Mouse (Mus musculus) intestine, embryonic 16.5 days (tissue): ENCODE measurements around the gene Zic2. TPM values are rescaled to one million over a fixed set of nuclear protein-coding genes. Genes with fewer than 3 reads are reported as not detected.

ENCODE experiments used
- ATAC-seq: fragments of 200-750 bp; cut with Nextera tagmentation; 2 replicates; pipeline ENCODE4 v1.8.0; 2017; ENCODE audit warnings: moderate TSS enrichment, moderate library complexity
- H3K27ac ChIP-seq: fragments of 300-500 bp; sonication (generic); 2 replicates; pipeline ENCODE4 v1.5.1; 2014; ENCODE audit warnings: mild to moderate bottlenecking, low read length
- H3K27me3 ChIP-seq: fragments of 300-500 bp; sonication (generic); replicated peaks from 2 replicates; pipeline ENCODE4 v1.6.1; 2014; ENCODE audit warnings: low read length, control low read depth, mixed read lengths; ENCODE audit not compliant: control insufficient read depth, insufficient read depth
- H3K36me3 ChIP-seq: fragments of 300-500 bp; sonication (generic); 2 replicates; pipeline ENCODE4 v1.6.1; 2014; ENCODE audit warnings: low read length, control low read depth; ENCODE audit not compliant: control insufficient read depth, insufficient read depth
- H3K4me1 ChIP-seq: fragments of 300-500 bp; sonication (generic); 2 replicates; pipeline ENCODE4 v1.6.1; 2014; ENCODE audit warnings: low read length, control low read depth, mixed read lengths; ENCODE audit not compliant: control insufficient read depth, insufficient read depth
- H3K4me2 ChIP-seq: fragments of 300-500 bp; sonication (generic); 2 replicates; pipeline ENCODE4 v1.6.1; 2014; ENCODE audit warnings: low read depth, low read length, control low read depth
- H3K4me3 ChIP-seq: fragments of 300-500 bp; sonication (generic); 2 replicates; pipeline ENCODE4 v1.5.1; 2014; ENCODE audit warnings: mild to moderate bottlenecking, low read length
- H3K9ac ChIP-seq: fragments of 300-500 bp; sonication (generic); 2 replicates; pipeline ENCODE4 v1.6.1; 2014; ENCODE audit warnings: low read depth, low read length
- H3K9me3 ChIP-seq: fragments of 300-500 bp; sonication (generic); 2 replicates; pipeline ENCODE4 v1.6.1; 2016; ENCODE audit warnings: low read length, control low read depth; ENCODE audit not compliant: control insufficient read depth
- WGBS: fragments of 180-500 bp; shearing (Covaris S2); extraction: QIAGEN DNeasy Blood & Tissue Kit; methylation state at CpG from one replicate; pipeline ENCODE4 v1.1.7; 2014; 5-methylcytosine and 5-hydroxymethylcytosine counted together
- polyA plus RNA-seq: library from polyadenylated mRNA; unstranded; fragments of >200 nt; fragmentation: Nextera tagmentation; extraction: Ambion mirVana; gene quantifications from 2 replicates; pipeline ENCODE4 v1.2.1, GENCODE M21; 2015

Gene Zic2
- polyA plus RNA-seq, 1 experiment from 2014 or later, result not detected

- Histone ChIP-seq H3K27ac (no peak overlapping the region), H3K36me3 (no peaks in the 10 kb centered on the region), H3K4me2 (no peak overlapping the region), H3K9me3 (no peaks in the 10 kb centered on the region), H3K9ac (no peak overlapping the region), H3K4me1 (no peaks in the 10 kb centered on the region), H3K27me3 (peaks cover 83% of the 10 kb centered on the region), H3K4me3 (no peak overlapping the region)
- ATAC-seq, result no peak
- WGBS, result 6% methylated on average over 15 of the region's 15 CpGs
These were observed 5.9 kb downstream of the Zic2 start for GRCm38 (mm10) chr14:122481181-122481580.

GRCm38 (mm10) chr14:122482081-122483023 is 7.1 kb downstream of the Zic2 start:
- Histone ChIP-seq H3K9me3 (no peaks in the 10 kb centered on the region), H3K27me3 (peaks cover 75% of the 10 kb centered on the region), H3K4me1 (no peaks in the 10 kb centered on the region), H3K9ac (no peak overlapping the region), H3K4me3 (no peak overlapping the region), H3K4me2 (no peak overlapping the region), H3K36me3 (no peaks in the 10 kb centered on the region), H3K27ac (no peak overlapping the region)
- WGBS, result 2% methylated on average over 38 of the region's 38 CpGs
- ATAC-seq, result no peak

GRCm38 (mm10) chr14:122483024-122483385 is 7.8 kb downstream of the Zic2 start:
- H3K27me3 ChIP-seq, result peaks cover 72% of the 10 kb centered on the region
- H3K4me3 ChIP-seq, result no peak overlapping the region
- no peaks in the 10 kb centered on the region for H3K9me3 ChIP-seq
- H3K9ac ChIP-seq, result no peak overlapping the region
- no peak overlapping the region for H3K27ac ChIP-seq
- ATAC-seq, result no peak
- WGBS, result 6% methylated on average over 5 of the region's 5 CpGs
- H3K36me3 ChIP-seq, result no peaks in the 10 kb centered on the region
- no peak overlapping the region for H3K4me2 ChIP-seq
- no peaks in the 10 kb centered on the region for H3K4me1 ChIP-seq

- Histone ChIP-seq H3K27me3 (peaks cover 64% of the 10 kb centered on the region), H3K9ac (no peak overlapping the region), H3K4me2 (no peak overlapping the region), H3K27ac (no peak overlapping the region), H3K4me1 (no peaks in the 10 kb centered on the region), H3K36me3 (no peaks in the 10 kb centered on the region), H3K4me3 (no peak overlapping the region), H3K9me3 (no peaks in the 10 kb centered on the region)
- WGBS, result 3% methylated on average over 18 of the region's 18 CpGs
- ATAC-seq, result no peak
These were observed 8.6 kb downstream of the Zic2 start for GRCm38 (mm10) chr14:122483556-122484421.

GRCm38 (mm10) chr14:122484458-122484843 is 9.2 kb downstream of the Zic2 start:
- ATAC-seq, result no peak
- H3K36me3 ChIP-seq, result no peaks in the 10 kb centered on the region
- H3K4me2 ChIP-seq, result no peak overlapping the region
- H3K9ac ChIP-seq, result no peak overlapping the region
- H3K9me3 ChIP-seq, result no peaks in the 10 kb centered on the region
- H3K27ac ChIP-seq, result no peak overlapping the region
- H3K27me3 ChIP-seq, result peaks cover 61% of the 10 kb centered on the region
- 0% methylated on average over 4 of the region's 4 CpGs for WGBS
- no peak overlapping the region for H3K4me3 ChIP-seq
- no peaks in the 10 kb centered on the region for H3K4me1 ChIP-seq

- Histone ChIP-seq H3K36me3 (no peaks in the 10 kb centered on the region), H3K4me2 (no peak overlapping the region), H3K27me3 (peaks cover 64% of the 10 kb centered on the region), H3K4me1 (no peaks in the 10 kb centered on the region), H3K9ac (no peak overlapping the region), H3K4me3 (no peak overlapping the region), H3K27ac (no peak overlapping the region), H3K9me3 (no peaks in the 10 kb centered on the region)
- 2% methylated on average over 23 of the region's 24 CpGs for WGBS
- no peak for ATAC-seq
These were observed 9.8 kb downstream of the Zic2 start for GRCm38 (mm10) chr14:122484844-122485551.

GRCm38 (mm10) chr14:122485635-122486181 is 10.5 kb downstream of the Zic2 start:
- no peak for ATAC-seq
- Histone ChIP-seq H3K9me3 (no peaks in the 10 kb centered on the region), H3K9ac (no peak overlapping the region), H3K27ac (no peak overlapping the region), H3K4me2 (no peak overlapping the region), H3K4me3 (no peak overlapping the region), H3K27me3 (peaks cover 65% of the 10 kb centered on the region), H3K36me3 (no peaks in the 10 kb centered on the region), H3K4me1 (no peaks in the 10 kb centered on the region)
- WGBS, result 4% methylated on average over 12 of the region's 12 CpGs

GRCm38 (mm10) chr14:122486611-122487010 is 11.4 kb downstream of the Zic2 start:
- no peaks in the 10 kb centered on the region for H3K4me1 ChIP-seq
- no peak overlapping the region for H3K4me2 ChIP-seq
- H3K27ac ChIP-seq, result no peak overlapping the region
- H3K9ac ChIP-seq, result no peak overlapping the region
- H3K36me3 ChIP-seq, result no peaks in the 10 kb centered on the region
- 16% methylated on average over 1 of the region's 1 CpGs for WGBS
- no peak overlapping the region for H3K4me3 ChIP-seq
- no peaks in the 10 kb centered on the region for H3K9me3 ChIP-seq
- no peak for ATAC-seq
- H3K27me3 ChIP-seq, result peaks cover 65% of the 10 kb centered on the region

- Histone ChIP-seq H3K27me3 (peaks cover 59% of the 10 kb centered on the region), H3K27ac (no peak overlapping the region), H3K4me1 (no peaks in the 10 kb centered on the region), H3K9me3 (no peaks in the 10 kb centered on the region), H3K4me2 (no peak overlapping the region), H3K9ac (no peak overlapping the region), H3K36me3 (no peaks in the 10 kb centered on the region), H3K4me3 (no peak overlapping the region)
- no peak for ATAC-seq
- 7% methylated on average over 5 of the region's 5 CpGs for WGBS
These were observed 12.1 kb downstream of the Zic2 start for GRCm38 (mm10) chr14:122487366-122487765.
